Mouse (Mus musculus) small intestine, adult 2 months (tissue): Measurements from ENCODE around the gene Trmt1. TPM values are rescaled to one million over a fixed set of nuclear protein-coding genes. Genes with fewer than 3 reads are reported as not detected.

Source experiments
- H3K27ac ChIP-seq: fragments of 200-500 bp; 2 replicates; pipeline ENCODE4 v1.5.1; 2012; ENCODE audit warnings: low read depth, low read length, control low read depth, inconsistent platforms; ENCODE audit not compliant: insufficient read depth
- H3K27me3 ChIP-seq: fragments of 200-500 bp; 2 replicates; pipeline ENCODE4 v1.6.1; 2012; ENCODE audit warnings: mild to moderate bottlenecking, moderate library complexity, low read length, inconsistent platforms; ENCODE audit not compliant: control insufficient read depth, insufficient read depth
- H3K36me3 ChIP-seq: fragments of 200-500 bp; 2 replicates; pipeline ENCODE4 v1.6.1; 2012; ENCODE audit warnings: mild to moderate bottlenecking, low read length, control low read depth, inconsistent platforms; ENCODE audit not compliant: control insufficient read depth, insufficient read depth
- H3K4me1 ChIP-seq: fragments of 200-500 bp; 2 replicates; pipeline ENCODE4 v1.6.1; 2012; ENCODE audit warnings: low read length, inconsistent platforms, mixed read lengths; ENCODE audit not compliant: control insufficient read depth, insufficient read depth, insufficient read length
- H3K4me3 ChIP-seq: fragments of 200-500 bp; 2 replicates; pipeline ENCODE4 v1.5.1; 2012; ENCODE audit warnings: low read depth, mild to moderate bottlenecking, control low read depth, inconsistent platforms, low read length, moderate library complexity
- CTCF ChIP-seq: fragments of 200-500 bp; IDR thresholded peaks from 2 replicates; pipeline ENCODE4 v1.5.1; 2012; ENCODE audit warnings: low read depth, mild to moderate bottlenecking, control low read depth, inconsistent platforms, low read length, moderate library complexity, mixed read lengths; ENCODE audit not compliant: insufficient replicate concordance, insufficient read length; ENCODE audit errors: extremely low read depth
- POLR2A ChIP-seq: fragments of 200-500 bp; IDR thresholded peaks from 2 replicates; pipeline ENCODE4 v1.6.1; 2012; ENCODE audit warnings: low read depth, mild to moderate bottlenecking, control low read depth, inconsistent platforms, low read length, moderate library complexity
- WGBS: fragments of 180-500 bp; shearing (Covaris S2); methylation state at CpG from one replicate; pipeline ENCODE4 v1.1.7; 2018; 5-methylcytosine and 5-hydroxymethylcytosine counted together
- polyA plus RNA-seq: library from polyadenylated mRNA; depleted of rRNA; stranded (reverse); fragments of >200 nt; gene quantifications from 2 replicates; pipeline ENCODE4 v1.2.3, GENCODE M21; 2012

Gene Trmt1
- polyA plus RNA-seq, 1 experiment: 55.2 TPM

DNA sequence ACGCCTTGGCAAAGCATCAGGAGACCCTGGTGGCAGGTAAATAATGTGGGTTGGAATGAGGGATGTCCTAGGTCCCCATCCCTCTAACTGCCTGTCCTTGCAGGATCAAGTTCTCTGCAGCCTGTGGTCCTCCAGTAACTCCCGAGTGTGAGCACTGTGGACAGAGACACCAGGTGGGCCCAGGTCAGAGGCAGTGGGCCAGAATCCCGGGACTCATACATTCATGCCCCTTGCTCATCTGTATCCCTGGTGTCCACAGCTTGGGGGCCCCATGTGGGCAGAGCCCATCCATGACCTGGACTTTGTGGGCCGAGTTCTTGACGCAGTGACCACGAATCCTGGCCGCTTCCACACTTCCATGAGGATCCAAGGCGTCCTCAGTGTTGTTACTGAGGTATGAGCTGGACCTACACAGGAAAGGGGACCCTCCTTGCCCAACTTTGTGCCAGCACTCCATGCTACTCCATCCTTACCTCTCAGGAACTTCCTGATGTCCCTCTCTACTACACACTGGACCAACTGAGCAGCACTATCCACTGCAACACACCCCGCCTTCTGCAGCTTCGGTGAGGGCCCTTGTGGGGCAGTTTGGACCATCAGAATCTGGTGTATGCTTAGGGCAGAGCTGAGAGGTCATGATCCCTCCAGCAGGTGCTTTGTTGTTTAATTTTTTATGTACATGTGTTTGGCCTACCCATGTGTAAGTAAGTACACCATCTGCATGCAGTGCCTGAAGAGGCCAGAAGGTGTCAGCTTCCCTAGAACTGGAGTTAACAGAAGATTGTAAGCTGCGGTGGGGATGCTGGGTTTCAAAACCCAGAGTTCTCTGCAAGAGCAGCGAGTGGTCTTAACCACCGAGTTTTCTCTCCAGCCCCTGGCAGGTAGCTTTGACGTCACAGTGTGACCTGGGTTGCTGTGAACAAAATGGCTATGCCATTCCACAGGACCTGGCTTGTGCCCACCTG, 11.3 kb downstream of the Trmt1 start:
- TF ChIP-seq POLR2A: no peak
- TF ChIP-seq CTCF: peak; percentile 9; the same call in 1 of the 2 replicates
- 90% methylated on average over 14 of the region's 14 CpGs for WGBS
- H3K36me3 ChIP-seq: peaks cover 36% of the 10 kb centered on the region
- H3K4me1 ChIP-seq: 0 out of 2 replicates have a peak, but pooled peaks cover 2% of the 10 kb centered on the region
- no peak overlapping the region for H3K27ac ChIP-seq
- H3K27me3 ChIP-seq: no peaks in the 10 kb centered on the region
- H3K4me3 ChIP-seq: no peak overlapping the region

- Histone ChIP-seq H3K27me3 (no peaks in the 10 kb centered on the region), H3K36me3 (peaks cover 34% of the 10 kb centered on the region), H3K27ac (no peak overlapping the region), H3K4me3 (no peak overlapping the region), H3K4me1 (0 out of 2 replicates have a peak, but pooled peaks cover 6% of the 10 kb centered on the region)
- 90% methylated on average over 5 of the region's 5 CpGs for WGBS
- no peak for TF ChIP-seq CTCF
- TF ChIP-seq POLR2A: no peak
Observed at GRCm38 (mm10) chr8:84698288-84698687, 12.2 kb downstream of the Trmt1 start.

- Histone ChIP-seq H3K27me3 (no peaks in the 10 kb centered on the region), H3K27ac (peak overlapping the region; percentile 8; the same call in 1 of the 2 replicates), H3K4me1 (peaks cover 10% of the 10 kb centered on the region; the same call in 1 of the 2 replicates), H3K36me3 (peaks cover 28% of the 10 kb centered on the region), H3K4me3 (no peak overlapping the region)
- TF ChIP-seq CTCF (no peak), POLR2A (no peak)
- WGBS: 76% methylated on average over 9 of the region's 9 CpGs
Observed at GRCm38 (mm10) chr8:84698929-84699401, 12.9 kb downstream of the Trmt1 start.

DNA sequence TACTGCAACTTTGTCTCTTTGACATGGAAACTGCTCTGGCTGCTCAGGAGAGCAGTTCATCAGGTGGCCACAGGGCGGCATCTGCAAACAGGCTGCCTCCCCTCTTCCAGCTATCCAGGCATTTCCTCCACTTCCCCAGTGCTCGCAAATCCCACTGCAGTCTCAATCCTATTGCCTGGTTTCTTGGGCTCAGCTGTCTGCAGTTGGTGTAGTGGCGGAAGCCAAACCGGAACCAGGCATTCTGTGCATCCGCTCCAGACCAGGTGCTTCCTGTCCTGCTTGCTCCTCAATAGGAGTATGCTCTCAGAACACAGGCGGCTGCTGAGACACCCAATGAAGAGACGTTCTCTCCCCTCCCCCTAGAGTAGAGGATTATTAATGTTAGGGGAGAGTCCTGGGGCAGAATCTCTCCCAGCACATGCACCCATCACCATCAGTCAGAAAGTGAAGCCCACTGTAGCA, 13.8 kb downstream of the Trmt1 start:
- 61% methylated on average over 7 of the region's 7 CpGs for WGBS
- Histone ChIP-seq H3K27me3 (peaks cover 5% of the 10 kb centered on the region; the same call in 1 of the 2 replicates), H3K27ac (peak overlapping the region; percentile 31; the same call in 1 of the 2 replicates), H3K4me3 (no peak overlapping the region), H3K4me1 (peaks cover 12% of the 10 kb centered on the region; the same call in 1 of the 2 replicates), H3K36me3 (peaks cover 26% of the 10 kb centered on the region)
- TF ChIP-seq CTCF: peak; percentile 73; the same call in 1 of the 2 replicates
- no peak for TF ChIP-seq POLR2A

DNA sequence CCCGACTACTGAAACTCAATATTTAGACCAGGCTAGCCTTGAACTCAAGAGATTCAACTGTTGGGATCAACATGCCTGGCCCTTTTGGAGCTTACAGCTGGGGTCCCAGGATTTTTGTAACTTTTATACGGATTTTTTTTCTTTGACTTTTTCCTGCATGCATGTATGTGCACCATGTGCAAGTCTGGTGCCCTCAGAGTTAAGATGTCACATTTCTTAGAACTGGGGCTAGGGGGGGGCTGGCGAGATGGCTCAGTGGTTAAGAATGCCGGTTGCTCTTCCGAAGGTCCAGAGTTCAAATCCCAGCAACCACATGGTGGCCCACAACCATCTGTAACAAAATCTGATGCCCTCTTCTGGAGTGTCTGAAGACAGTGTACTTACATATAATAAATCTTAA, 14.4 kb downstream of the Trmt1 start:
- TF ChIP-seq POLR2A (no peak), CTCF (no peak)
- peaks cover 26% of the 10 kb centered on the region for H3K36me3 ChIP-seq
- no peak overlapping the region for H3K4me3 ChIP-seq
- 76% methylated on average over 5 of the region's 5 CpGs for WGBS
- H3K27me3 ChIP-seq: peaks cover 12% of the 10 kb centered on the region
- peaks cover 16% of the 10 kb centered on the region for H3K4me1 ChIP-seq
- 0 out of 2 replicates have a peak overlapping the region, but pooled peaks have one; percentile 31 for H3K27ac ChIP-seq

DNA sequence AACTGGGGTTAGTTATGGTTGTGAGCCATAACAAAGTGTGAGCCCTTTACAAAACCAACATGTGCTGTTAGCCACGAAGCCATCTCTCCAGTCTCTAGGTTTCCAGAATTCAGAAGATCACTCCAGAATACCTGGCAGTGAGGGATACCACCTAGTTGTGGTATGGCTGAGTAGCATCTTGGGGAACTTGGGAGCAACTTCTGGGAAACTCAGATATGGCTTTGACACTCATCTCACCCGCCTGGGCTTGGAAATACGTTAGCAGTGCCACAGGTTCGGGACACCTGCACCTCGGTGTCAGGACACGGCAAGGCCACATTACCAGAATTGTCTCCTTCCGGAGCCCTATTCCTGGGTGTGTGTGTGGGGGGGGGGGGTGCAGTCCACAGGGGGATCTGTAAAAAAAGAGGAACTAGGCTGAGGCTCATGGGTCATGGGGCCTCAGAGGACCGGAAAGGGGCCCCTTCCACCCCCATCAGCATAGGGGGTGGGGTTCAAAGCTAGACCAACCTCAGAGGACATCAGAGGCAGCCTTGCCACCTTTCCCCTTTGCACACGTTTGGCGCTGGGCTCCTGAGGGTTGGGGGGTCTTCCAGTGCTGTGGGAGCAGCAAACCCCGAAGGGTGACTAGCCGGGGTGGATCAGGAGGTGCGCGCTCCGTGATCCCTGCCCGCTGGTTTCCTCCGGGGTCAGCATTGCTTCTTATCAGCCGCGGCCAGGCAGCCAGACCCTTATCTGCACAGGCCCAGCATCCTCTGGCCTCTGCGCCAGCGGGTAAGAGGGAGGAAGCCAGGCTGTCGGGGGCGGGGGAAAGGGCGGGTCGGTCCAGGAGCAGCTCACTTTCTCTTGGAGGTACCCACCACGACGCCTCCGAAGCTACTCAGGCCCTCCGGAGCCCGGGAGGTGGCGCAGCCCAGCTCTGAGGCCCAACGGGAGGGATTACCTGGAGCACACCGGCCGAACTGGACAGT, 15.1 kb downstream of the Trmt1 start, which contains the start of gene Lyl1:
Lyl1 (plus strand) TSS at position 517 of the 971 bp plus-strand sequence.
- WGBS: 13% methylated on average over 34 of the region's 34 CpGs
- Histone ChIP-seq H3K27me3 (peaks cover 16% of the 10 kb centered on the region), H3K36me3 (peaks cover 24% of the 10 kb centered on the region), H3K4me3 (peak within 1 kb of the TSS; percentile 40), H3K4me1 (peaks cover 18% of the 10 kb centered on the region), H3K27ac (peak within 1 kb of the TSS; percentile 52)
- TF ChIP-seq POLR2A: peak; percentile 37; the same call in 1 of the 2 replicates
- no peak for TF ChIP-seq CTCF
